Mouse (Mus musculus): ENCODE results near the gene Arl5b. TPM values are rescaled to one million over a fixed set of nuclear protein-coding genes. Genes with fewer than 3 reads are reported as not detected.

Arl5b gene
- polyA plus RNA-seq, 1 experiment from 2014 or later, result 29.3 TPM

DNA sequence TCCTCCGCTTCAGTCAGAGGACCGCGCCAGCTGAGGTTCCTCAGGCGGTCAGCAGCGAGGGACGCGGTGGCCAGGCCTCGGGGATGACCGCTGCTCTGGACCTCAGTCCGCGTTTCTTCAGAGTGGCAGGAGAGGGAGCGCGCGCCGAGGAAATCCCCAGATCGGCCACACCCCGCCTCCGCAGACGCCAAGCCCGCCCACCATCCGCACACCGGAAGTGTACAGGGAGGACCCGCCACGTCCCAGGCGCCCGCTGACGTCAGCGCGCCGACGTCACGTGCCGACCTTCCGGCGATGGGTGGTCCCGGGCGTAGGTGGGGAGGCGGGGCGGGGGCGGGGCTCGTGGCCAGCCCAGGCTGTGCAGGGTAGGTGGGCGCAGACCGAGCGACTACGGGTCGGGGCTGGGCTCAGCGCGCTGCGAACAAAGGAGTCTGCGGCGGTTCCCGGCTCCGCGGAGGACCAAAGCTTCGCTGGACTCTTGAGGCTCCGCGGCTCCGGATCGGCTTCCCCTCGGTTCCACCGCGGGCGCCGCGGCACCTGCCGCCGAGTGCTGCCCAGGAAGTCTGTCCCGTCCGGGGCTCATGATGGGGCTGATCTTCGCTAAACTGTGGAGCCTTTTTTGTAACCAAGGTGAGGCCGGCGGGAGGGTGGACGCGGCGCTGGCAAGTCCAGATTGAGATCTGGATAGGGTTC is 5.9 kb downstream of the Arl5b start, which contains the start of gene Nsun6:
Gene Nsun6 (minus strand): TSS at position 125 of the 693 bp plus-strand sequence.
- DNase-seq (ENCODE audit: low spot score) (peak; percentile 97), ATAC-seq (ENCODE audit: low read depth) (peak; percentile 99)
- Histone ChIP-seq H3K36me3 (ENCODE audit: control insufficient read depth, insufficient read depth, low read length) (no peaks in the 10 kb centered on the region), H3K27ac (replicated peaks; ENCODE audit: low read depth, low read length) (peak within 1 kb of the TSS; percentile 95), H3K4me3 (ENCODE audit: low read depth, low read length) (peak within 1 kb of the TSS; percentile 95), H3K27me3 (replicated peaks; ENCODE audit: control insufficient read depth, insufficient read depth, low read length) (no peaks in the 10 kb centered on the region), H3K4me1 (ENCODE audit: control insufficient read depth, insufficient read depth, low read length) (peaks cover 11% of the 10 kb centered on the region), H3K4me2 (ENCODE audit: low read depth, low read length) (peak within 1 kb of the TSS; percentile 71), H3K9me3 (ENCODE audit: control insufficient read depth, low read length) (no peaks in the 10 kb centered on the region), H3K9ac (ENCODE audit: low read depth, low read length) (peak within 1 kb of the TSS; percentile 99)
- WGBS, result under 1% methylated on average over 52 of the region's 75 CpGs

DNA sequence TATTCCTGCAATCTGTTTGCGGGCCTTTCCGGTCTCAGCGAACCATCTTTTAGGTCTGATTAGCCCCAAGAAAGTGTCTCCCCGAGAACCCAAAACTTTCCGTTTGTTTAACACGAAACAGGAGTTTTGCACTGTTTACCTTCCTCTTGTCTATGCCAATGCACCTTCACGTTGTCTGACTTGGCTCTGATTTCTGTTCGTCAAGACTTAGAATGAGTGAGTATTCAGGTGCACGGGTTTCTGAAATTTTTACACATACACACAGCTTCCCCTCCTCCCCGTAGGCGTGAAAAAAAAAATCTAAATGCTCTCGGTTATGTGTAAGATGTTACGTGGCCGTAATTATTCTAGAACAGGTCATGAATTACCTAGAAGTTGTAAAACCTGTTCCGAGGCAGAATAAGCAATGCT is 6.6 kb downstream of the Arl5b start:
- no peaks in the 10 kb centered on the region for H3K27me3 ChIP-seq (replicated peaks; ENCODE audit: control insufficient read depth, insufficient read depth, low read length)

DNA sequence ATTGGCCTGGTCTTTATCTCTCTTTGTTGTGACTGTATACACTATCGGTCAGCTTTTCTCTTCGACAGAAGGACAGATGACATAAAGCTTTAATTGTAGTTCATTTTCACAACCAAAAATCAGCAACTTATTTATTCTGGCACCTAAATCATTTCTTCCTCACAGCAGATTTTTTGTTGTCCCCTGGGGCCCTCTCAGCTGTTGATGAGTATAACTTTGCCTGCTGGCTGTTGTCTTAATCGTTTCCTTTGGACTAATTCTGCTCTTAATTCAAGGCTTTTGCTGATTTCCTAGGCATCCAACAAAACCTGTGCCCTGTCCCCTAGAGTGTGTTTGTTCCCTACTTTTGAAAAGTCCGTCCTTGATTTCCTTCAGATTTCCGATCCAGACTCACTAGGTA is 9.0 kb downstream of the Arl5b start:
- H3K4me2 ChIP-seq (ENCODE audit: low read depth, low read length), result no peak overlapping the region
- WGBS, result 79% methylated on average over 5 of the region's 5 CpGs

More for the DNA sequence above, 6.6 kb downstream of the Arl5b start:
- peaks cover 11% of the 10 kb centered on the region for H3K4me1 ChIP-seq (ENCODE audit: control insufficient read depth, insufficient read depth, low read length)
- peak; percentile 67 for DNase-seq (ENCODE audit: low spot score)
- no peak for ATAC-seq (ENCODE audit: low read depth)
- peak overlapping the region; percentile 95 for H3K4me3 ChIP-seq (ENCODE audit: low read depth, low read length)
- H3K4me2 ChIP-seq (ENCODE audit: low read depth, low read length), result peak overlapping the region; percentile 65
- under 1% methylated on average over 15 of the region's 15 CpGs for WGBS
- peak overlapping the region; percentile 95 for H3K27ac ChIP-seq (replicated peaks; ENCODE audit: low read depth, low read length)
- H3K9ac ChIP-seq (ENCODE audit: low read depth, low read length), result peak overlapping the region; percentile 99
- no peaks in the 10 kb centered on the region for H3K9me3 ChIP-seq (ENCODE audit: control insufficient read depth, low read length)
- H3K36me3 ChIP-seq (ENCODE audit: control insufficient read depth, insufficient read depth, low read length), result no peaks in the 10 kb centered on the region

DNA sequence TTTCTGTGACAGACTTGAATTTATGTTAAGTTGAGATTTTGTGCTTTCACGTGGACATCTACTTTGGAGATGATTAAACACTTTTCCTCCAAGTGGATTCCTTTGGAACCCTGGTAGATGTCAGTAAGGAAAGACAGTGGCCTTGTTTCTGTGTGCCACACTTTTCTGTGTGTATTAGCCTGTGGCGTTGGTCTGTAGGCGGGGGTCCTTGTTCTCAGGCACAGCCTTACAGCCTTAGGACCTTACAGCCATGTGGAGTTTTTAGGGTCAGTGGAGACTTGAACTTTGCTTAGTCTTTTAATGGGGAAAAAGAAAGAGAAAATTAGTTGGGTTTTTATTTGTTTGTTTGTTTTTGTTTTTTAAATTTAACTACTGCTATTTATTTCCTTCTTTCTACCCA is 11.7 kb downstream of the Arl5b start:
- H3K36me3 ChIP-seq (ENCODE audit: control insufficient read depth, insufficient read depth, low read length), result no peaks in the 10 kb centered on the region
- ATAC-seq (ENCODE audit: low read depth) (no peak), DNase-seq (ENCODE audit: low spot score) (no peak)
- no peaks in the 10 kb centered on the region for H3K9me3 ChIP-seq (ENCODE audit: control insufficient read depth, low read length)
- H3K4me2 ChIP-seq (ENCODE audit: low read depth, low read length), result no peak overlapping the region
- no peak overlapping the region for H3K4me3 ChIP-seq (ENCODE audit: low read depth, low read length)
- peaks cover 11% of the 10 kb centered on the region for H3K4me1 ChIP-seq (ENCODE audit: control insufficient read depth, insufficient read depth, low read length)
- H3K27me3 ChIP-seq (replicated peaks; ENCODE audit: control insufficient read depth, insufficient read depth, low read length), result no peaks in the 10 kb centered on the region
- no peak overlapping the region for H3K9ac ChIP-seq (ENCODE audit: low read depth, low read length)
- 84% methylated on average over 3 of the region's 3 CpGs for WGBS
- no peak overlapping the region for H3K27ac ChIP-seq (replicated peaks; ENCODE audit: low read depth, low read length)

More for the DNA sequence above, 9.0 kb downstream of the Arl5b start:
- Histone ChIP-seq H3K27ac (replicated peaks; ENCODE audit: low read depth, low read length) (no peak overlapping the region), H3K27me3 (replicated peaks; ENCODE audit: control insufficient read depth, insufficient read depth, low read length) (no peaks in the 10 kb centered on the region), H3K4me3 (ENCODE audit: low read depth, low read length) (no peak overlapping the region), H3K9me3 (ENCODE audit: control insufficient read depth, low read length) (no peaks in the 10 kb centered on the region), H3K36me3 (ENCODE audit: control insufficient read depth, insufficient read depth, low read length) (no peaks in the 10 kb centered on the region), H3K9ac (ENCODE audit: low read depth, low read length) (no peak overlapping the region), H3K4me1 (ENCODE audit: control insufficient read depth, insufficient read depth, low read length) (peaks cover 11% of the 10 kb centered on the region)
- no peak for DNase-seq (ENCODE audit: low spot score)
- ATAC-seq (ENCODE audit: low read depth), result no peak

DNA sequence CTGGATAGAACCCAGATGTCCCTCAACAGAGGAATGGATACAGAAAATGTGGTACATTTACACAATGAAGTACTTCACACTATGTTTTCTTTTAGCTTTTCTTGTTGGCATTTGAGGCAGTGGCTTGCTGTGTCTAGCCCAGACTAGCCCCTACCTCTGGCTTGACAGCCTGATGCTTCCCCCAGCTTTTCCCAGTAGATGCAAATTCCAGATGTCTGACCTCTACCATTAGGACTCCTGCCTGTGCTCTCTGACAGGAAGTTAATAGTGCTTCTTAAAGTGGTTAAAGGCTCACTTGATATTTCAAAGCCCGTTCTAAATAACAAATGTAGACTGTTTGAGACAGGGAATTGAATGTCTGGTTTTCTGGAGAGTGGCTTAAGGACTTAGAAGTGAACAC is 14.6 kb downstream of the Arl5b start:
- Histone ChIP-seq H3K9me3 (ENCODE audit: control insufficient read depth, low read length) (no peaks in the 10 kb centered on the region), H3K9ac (ENCODE audit: low read depth, low read length) (no peak overlapping the region), H3K36me3 (ENCODE audit: control insufficient read depth, insufficient read depth, low read length) (peaks cover 8% of the 10 kb centered on the region), H3K4me1 (ENCODE audit: control insufficient read depth, insufficient read depth, low read length) (no peaks in the 10 kb centered on the region; the same call in none of the 2 replicates), H3K4me3 (ENCODE audit: low read depth, low read length) (no peak overlapping the region), H3K4me2 (ENCODE audit: low read depth, low read length) (no peak overlapping the region), H3K27me3 (replicated peaks; ENCODE audit: control insufficient read depth, insufficient read depth, low read length) (no peaks in the 10 kb centered on the region), H3K27ac (replicated peaks; ENCODE audit: low read depth, low read length) (no peak overlapping the region)
- no peak for DNase-seq (ENCODE audit: low spot score)
- WGBS, result 33% methylated on average over 1 of the region's 1 CpGs
- ATAC-seq (ENCODE audit: low read depth), result no peak

DNA sequence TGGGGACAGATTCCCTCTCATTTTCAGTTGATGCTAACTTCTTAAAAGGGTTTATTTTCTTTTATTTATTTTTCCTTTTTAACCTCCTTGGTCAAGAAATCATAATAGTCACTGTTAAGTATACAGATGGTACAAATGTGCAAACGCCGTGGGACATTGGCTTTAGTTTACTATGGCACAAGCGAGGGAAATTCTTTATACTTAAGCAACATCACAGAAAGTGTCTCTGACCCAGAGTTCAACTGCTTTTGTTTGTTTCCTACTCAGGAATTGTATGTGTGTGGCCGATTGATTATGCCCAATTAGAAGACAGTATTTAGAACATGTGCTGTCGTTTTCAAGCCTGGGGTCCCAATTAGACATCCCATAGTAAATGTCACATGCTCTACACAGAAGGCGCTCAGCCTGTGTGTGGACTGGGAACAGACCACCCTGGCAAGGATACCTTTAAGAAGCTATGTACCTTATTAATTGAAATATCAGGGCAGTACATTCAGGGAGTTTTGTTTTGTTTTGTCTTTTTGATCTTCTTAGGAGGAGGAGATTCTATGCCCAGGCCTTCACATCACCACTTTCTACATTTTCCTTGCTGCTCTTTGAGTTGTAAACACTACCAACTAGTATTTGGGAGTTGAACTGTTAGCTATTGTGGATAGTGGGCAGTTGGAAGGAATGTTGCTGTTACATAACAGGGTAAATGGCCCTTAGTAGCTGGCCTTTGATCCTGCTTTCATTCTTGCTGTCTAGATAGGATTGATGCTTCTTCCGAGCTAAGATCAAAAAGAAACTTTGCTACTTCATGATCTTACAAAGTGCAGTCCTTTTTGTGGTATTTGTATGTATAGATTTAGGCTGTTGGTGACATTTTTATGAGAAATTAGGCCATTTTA is 15.4 kb downstream of the Arl5b start:
- DNase-seq (ENCODE audit: low spot score) (no peak), ATAC-seq (ENCODE audit: low read depth) (no peak)
- 67% methylated on average over 7 of the region's 7 CpGs for WGBS
- Histone ChIP-seq H3K4me2 (ENCODE audit: low read depth, low read length) (no peak overlapping the region), H3K27ac (replicated peaks; ENCODE audit: low read depth, low read length) (no peak overlapping the region), H3K9me3 (ENCODE audit: control insufficient read depth, low read length) (no peaks in the 10 kb centered on the region), H3K4me1 (ENCODE audit: control insufficient read depth, insufficient read depth, low read length) (no peaks in the 10 kb centered on the region; the same call in none of the 2 replicates), H3K4me3 (ENCODE audit: low read depth, low read length) (no peak overlapping the region), H3K36me3 (ENCODE audit: control insufficient read depth, insufficient read depth, low read length) (peaks cover 13% of the 10 kb centered on the region), H3K9ac (ENCODE audit: low read depth, low read length) (no peak overlapping the region), H3K27me3 (replicated peaks; ENCODE audit: control insufficient read depth, insufficient read depth, low read length) (no peaks in the 10 kb centered on the region)

DNA sequence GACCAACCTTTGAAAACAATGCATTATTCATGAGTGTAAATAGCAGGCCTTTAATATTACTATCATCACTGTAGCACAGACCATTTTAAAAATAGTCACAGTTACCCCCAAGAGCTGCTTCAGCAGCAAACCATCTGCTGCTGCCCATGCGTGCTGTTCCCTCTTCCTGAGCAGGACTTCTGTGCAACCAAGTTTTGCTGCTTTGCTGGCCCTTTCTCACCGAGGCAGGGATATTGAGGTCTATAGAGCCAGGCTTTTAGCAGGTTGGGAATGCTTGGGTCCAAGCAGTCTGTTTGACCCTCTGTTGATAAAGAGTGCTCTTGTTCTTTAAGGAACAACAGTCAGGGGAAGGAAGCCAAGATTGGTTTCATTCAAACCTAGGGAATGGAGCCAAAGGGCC is 16.3 kb downstream of the Arl5b start:
- WGBS, result 75% methylated on average over 2 of the region's 2 CpGs
- Histone ChIP-seq H3K9me3 (ENCODE audit: control insufficient read depth, low read length) (no peaks in the 10 kb centered on the region), H3K4me3 (ENCODE audit: low read depth, low read length) (no peak overlapping the region), H3K4me2 (ENCODE audit: low read depth, low read length) (no peak overlapping the region), H3K4me1 (ENCODE audit: control insufficient read depth, insufficient read depth, low read length) (no peaks in the 10 kb centered on the region; the same call in none of the 2 replicates), H3K36me3 (ENCODE audit: control insufficient read depth, insufficient read depth, low read length) (peaks cover 20% of the 10 kb centered on the region), H3K27ac (replicated peaks; ENCODE audit: low read depth, low read length) (no peak overlapping the region), H3K9ac (ENCODE audit: low read depth, low read length) (no peak overlapping the region), H3K27me3 (replicated peaks; ENCODE audit: control insufficient read depth, insufficient read depth, low read length) (no peaks in the 10 kb centered on the region)
- DNase-seq (ENCODE audit: low spot score) (no peak), ATAC-seq (ENCODE audit: low read depth) (no peak)

DNA sequence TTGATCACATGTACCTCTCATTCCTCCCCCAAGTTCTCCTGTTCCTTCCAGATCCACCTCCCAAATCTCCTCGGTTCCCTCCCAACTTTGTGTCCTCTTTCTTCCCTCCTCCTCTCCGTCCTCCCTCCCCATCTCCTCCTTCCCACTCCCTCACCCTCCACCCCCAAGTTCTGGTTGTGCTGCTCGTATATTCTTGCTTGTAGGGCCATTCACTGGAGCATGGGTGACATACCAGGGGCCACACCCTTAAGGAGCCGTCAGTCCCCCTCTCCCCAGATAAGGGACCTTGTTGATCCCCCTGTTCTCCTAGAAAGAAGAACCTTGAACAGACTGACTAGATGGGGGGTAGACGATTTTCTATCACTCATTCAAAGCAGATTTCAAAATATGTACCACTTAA is 17.9 kb downstream of the Arl5b start:
- Histone ChIP-seq H3K27me3 (replicated peaks; ENCODE audit: control insufficient read depth, insufficient read depth, low read length) (no peaks in the 10 kb centered on the region), H3K9me3 (ENCODE audit: control insufficient read depth, low read length) (no peaks in the 10 kb centered on the region), H3K36me3 (ENCODE audit: control insufficient read depth, insufficient read depth, low read length) (peaks cover 36% of the 10 kb centered on the region), H3K4me3 (ENCODE audit: low read depth, low read length) (no peak overlapping the region), H3K4me2 (ENCODE audit: low read depth, low read length) (no peak overlapping the region), H3K9ac (ENCODE audit: low read depth, low read length) (no peak overlapping the region), H3K27ac (replicated peaks; ENCODE audit: low read depth, low read length) (no peak overlapping the region), H3K4me1 (ENCODE audit: control insufficient read depth, insufficient read depth, low read length) (no peaks in the 10 kb centered on the region; the same call in none of the 2 replicates)
- WGBS, result 82% methylated on average over 5 of the region's 5 CpGs
- no peak for DNase-seq (ENCODE audit: low spot score)
- no peak for ATAC-seq (ENCODE audit: low read depth)
